Mouse (Mus musculus) CD4-positive, CD25-positive, alpha-beta regulatory T cell, adult 4 months (primary cell): Measurements from ENCODE around the gene Gm3854. TPM values are rescaled to one million over a fixed set of nuclear protein-coding genes. Genes with fewer than 3 reads are reported as not detected.
A peak's percentile ranks its signal among the peaks of the same experiment; 100 is the strongest.
"Not testable (repeated sequence)": the region's sequence is repeated elsewhere in the genome, so short reads cannot be mapped to it uniquely, and the experiment has no call there.

ENCODE experiments used
- ATAC-seq: one replicate; pipeline ENCODE4 v1.8.0; 2017
- polyA plus RNA-seq, 2 experiments: library from polyadenylated mRNA; unstranded; fragments of 100-300 nt; shearing (Covaris generic); gene quantifications; one replicate each; pipeline ENCODE4 v1.2.1; 2017

The Gm3854 gene
- under 1 TPM; 0.11 to 0.39 TPM for polyA plus RNA-seq

GRCm38 (mm10) chr7:6343501-6344071, at the start of gene Gm3854:
Gene Gm3854 (plus strand): TSS chr7:6343759.
- peak; percentile 79 for ATAC-seq

DNA sequence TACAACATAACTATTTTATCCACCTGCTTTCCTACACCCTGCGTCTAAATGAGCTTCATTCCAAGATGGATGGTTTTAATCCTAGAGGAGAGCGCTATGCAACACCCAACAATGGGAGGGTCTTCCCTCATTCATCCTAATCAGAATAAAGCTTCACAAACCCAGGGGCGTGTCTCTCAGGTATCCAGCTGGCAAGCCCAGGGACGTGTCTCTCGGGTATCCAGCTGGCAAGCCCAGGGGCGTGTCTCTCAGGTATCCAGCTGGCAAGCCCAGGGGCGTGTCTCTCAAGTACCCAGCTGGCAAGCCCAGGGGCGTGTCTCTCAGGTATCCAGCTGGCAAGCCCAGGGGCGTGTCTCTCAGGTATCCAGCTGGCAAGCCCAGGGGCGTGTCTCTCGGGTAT, 42.8 kb upstream of the Gm3854 start:
- not testable (repeated sequence) for ATAC-seq

GRCm38 (mm10) chr7:6330458-6331232, 12.9 kb upstream of the Gm3854 start:
- ATAC-seq = peak; percentile 20

DNA sequence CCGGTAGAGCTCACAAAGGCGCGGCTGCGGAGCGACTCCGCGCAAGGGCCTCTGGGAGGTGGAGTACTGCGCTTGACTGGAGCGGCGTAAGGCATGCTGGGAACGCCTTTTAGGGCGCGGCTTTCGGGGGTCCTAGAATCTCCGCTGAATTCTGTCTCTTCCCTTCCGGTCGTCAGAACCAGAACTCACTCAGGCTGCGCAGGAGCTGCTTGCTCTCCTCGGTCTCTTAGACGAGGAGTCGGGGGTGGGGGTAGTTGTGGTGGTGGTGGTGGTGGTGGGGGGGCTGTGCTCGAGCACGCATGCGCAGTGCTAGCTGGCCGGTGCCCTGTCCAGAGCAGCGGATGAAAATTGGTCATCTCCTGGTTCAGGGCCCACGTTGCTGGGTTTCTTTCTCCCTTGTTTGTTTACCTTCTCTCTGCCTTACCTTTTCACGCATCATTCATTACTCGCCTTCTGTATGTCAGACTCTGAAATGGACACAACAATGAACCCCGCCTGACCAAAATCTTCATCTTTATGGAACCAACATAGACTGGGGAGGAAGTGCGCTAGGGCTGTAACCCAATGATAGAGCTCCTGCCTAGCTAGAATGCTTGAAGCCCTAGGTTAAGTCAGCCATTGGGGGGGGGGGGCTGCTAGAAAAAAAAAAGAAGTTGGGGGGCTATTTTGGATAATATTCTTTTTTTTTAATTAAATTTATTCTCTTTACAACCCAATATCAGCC, 12.2 kb upstream of the Gm3854 start, which contains the start of gene Zfp583:
Gene Zfp583 (minus strand): TSS at position 53 of the 724 bp plus-strand sequence.
- peak; percentile 85 for ATAC-seq

DNA sequence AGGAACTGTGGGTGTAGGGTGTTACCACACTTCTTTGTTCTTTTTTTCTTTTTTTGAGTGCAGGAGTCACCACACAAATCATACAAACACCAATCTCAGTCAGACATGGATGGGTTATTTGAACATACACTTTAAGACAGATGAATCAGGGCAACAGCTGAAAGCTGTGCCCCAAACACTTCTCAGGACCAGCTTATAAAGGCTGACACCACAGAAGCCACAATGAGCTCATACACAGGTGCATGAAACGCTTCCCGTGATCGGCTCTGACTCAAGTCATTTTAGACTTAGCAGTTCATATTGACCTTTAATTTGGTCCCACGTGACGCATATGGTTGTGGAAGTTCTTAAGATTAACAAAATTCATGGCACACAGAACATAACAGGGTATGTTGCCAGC, 3.7 kb upstream of the Gm3854 start:
- no peak for ATAC-seq

- ATAC-seq = no peak
Observed at GRCm38 (mm10) chr7:6344124-6344523, 565 bp downstream of the Gm3854 start.

DNA sequence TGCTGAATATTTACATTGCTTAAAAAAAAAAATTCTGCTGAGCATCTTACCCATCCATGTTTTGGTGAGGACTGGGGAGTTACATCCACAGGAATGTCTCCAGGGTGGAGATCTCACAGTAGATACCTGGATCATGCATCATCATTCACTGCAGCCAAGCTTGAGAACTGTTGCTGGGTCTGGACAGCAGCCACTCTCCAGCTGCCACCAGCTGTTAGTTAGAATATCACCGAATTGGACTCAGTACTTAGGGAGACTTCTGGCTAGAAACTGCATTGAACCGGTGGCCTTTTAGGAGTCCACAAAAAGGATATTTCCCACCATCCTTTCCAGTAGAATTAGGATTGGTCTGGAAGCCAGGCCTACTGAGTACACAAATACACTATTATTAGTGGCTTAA, 14.6 kb downstream of the Gm3854 start:
- ATAC-seq = no peak

DNA sequence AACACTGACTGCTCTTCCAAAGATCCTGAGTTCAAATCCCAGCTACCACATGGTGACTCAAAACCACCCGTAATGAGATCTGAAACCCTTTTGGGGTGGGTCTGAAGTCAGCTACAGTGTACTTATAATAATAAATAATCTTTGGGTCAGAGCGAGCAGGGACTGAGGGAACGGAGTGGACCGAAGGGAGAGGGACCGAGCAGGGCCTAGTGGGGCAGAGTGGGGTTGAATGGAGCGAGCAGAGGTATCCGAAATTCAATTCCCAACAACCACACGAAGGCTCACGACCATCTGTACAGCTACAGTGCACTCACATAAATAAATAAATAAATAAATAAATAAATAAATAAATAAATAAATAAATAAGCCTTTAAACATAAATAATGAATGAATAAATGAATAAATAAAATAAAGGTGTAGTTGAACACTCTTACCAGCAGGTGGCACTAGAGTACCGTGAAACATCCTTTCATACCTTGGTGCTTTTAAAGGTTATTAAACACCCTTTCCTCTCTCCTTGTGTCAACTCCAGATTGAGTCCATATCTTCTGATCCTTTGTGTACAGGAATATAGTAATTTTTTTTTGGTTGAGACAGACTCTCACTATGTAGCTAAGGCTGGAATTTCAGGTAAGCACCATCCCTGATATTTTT, 15.5 kb downstream of the Gm3854 start:
- ATAC-seq = no peak

DNA sequence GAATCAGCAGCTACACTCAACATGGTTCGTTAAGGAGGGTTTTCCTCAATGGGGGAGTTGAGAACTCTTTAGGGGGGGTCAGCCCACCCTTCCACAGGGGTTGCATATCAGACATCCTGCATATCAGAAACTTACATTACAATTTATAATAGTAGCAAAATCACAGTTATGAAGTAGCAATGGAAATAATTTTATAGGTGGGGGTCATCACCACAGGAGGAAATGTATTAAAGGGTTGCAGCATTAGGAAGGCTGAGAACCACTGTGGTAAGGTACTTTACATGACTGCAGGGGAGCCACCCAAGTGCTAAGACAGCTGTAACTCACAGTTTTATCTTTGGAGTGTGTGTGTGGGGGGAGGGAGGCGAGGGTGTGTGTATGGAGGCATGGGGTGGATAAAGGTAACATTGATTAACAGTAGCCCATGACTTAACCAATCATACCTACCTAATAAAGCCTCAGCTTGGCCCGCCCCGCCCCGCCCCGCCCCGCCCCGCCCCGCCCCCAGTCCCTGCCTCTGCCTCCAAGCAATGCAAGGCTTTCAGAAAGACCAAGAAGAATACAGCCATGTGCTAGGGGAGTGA, 17.0 kb downstream of the Gm3854 start:
- ATAC-seq = no peak

DNA sequence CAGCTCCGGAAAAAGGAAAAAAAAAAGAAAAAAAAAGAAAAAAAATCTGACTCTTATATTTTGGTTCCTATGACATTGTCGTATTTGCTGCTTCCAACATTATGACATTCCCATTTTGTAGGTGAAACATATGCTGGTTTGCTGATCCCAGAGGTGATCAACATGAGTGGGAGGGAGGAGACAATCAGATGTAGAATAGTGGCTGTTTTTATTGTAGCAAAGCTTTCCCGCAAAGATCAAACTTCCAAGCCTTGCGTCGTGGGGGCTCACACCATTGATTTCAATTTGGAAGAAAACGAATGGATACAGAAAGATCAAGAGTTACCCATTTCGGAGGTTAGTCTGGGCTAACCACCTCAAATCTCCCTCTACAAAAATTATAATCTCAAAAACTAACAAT, 18.2 kb downstream of the Gm3854 start:
- ATAC-seq = no peak

DNA sequence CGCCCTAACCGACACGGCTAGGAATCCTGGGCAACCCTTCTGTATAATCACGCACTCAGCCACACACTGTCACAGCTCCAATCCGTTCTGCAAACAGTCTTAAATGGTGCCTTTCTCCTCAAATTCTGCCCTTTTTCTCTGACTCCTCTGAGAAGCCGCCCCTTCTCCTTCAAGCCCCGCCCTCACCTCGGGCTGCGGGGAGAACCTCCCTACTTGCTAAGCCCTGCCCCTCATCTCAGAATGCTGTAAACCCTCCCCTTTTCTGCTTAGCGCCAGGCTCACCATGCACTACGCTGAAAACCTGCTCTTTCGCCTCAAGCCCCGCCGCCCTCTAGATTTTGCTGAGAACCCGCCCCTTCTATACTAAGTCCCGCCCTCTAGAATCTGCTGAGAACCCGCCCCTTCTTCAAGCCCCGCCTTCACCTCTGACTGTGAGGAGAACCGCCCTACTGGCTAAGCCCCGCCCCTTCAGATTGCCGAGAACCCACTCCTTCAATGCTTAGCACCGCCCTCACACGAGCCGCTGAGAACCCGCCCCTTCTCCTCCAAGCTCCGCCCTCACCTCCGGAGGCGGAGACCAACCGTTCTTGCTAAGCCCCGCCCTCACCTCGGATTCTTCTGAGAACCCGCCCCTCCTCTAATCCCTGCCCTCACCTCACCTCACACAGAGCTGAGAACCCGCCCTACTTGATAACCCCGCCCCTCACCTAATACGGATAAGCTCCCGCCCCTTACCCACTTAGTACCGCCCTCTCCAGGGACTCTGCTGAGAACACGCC, 18.9 kb downstream of the Gm3854 start:
- ATAC-seq = peak; percentile 77

- peak; percentile 69 for ATAC-seq
Observed at GRCm38 (mm10) chr7:6363047-6363488, 19.5 kb downstream of the Gm3854 start, which contains the start of gene Zfp78. Gene Zfp78 (plus strand): TSS chr7:6363280.

GRCm38 (mm10) chr7:6364761-6365160, 21.2 kb downstream of the Gm3854 start:
- ATAC-seq = no peak

DNA sequence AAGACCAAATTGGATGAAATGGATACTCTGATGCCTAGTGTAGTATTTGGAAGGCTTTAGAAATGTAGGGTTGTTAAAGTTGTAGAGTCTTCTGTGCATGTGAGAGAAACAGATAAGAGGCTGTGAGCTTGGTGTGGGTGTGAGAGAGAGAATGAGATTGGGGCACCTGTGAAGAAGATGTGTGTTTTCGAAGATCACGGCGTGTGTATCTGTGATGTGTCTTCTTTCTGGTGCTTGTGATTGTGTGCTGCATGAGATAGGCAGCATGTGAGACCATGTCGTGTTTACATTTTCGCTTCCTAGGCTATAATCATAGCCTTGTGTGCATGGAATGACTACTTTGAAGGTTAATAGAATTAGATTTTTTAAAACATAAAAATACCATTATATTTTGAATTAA, 23.6 kb downstream of the Gm3854 start:
- no peak for ATAC-seq

DNA sequence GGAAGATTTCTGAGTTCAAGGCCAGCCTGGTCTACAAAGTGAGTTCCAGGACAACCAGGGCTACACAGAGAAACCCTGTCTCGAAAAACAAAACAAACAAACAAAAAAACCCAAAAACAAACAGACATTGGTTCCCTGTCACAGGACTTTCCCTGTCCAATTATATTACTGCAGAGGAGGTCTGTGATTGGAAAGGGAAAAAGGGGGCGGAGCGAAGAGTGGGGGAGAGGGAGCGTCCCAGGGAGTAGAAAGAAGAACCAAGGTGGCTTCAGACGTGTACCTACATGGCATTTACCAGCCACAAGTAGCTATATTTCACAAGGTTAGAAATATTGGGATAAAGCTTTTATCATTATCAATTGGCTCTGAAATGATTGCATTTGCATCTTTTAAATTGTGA, 24.6 kb downstream of the Gm3854 start:
- not testable (repeated sequence) for ATAC-seq

DNA sequence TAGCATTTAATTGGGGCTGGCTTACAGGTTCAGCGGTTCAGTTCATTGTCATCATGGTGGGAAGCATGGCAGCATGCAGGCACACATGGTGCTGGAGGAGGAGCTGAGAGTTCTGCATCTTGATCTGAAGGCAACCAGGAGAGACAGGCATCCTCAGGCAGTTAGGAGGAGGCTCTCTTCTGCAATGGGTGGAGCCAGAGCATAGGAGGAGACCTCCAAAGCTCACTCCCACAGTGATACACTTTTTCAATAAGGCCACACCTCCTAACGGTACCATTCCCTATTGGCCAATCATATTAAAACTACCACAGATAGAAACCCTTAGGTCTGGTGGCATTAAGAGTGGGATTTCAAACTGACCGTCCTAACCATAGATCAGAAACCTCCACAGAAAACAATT, 25.9 kb downstream of the Gm3854 start:
- no peak for ATAC-seq

GRCm38 (mm10) chr7:6372993-6373392, 29.4 kb downstream of the Gm3854 start:
- no peak for ATAC-seq

- no peak for ATAC-seq
Observed at GRCm38 (mm10) chr7:6378441-6378840, 34.9 kb downstream of the Gm3854 start.

DNA sequence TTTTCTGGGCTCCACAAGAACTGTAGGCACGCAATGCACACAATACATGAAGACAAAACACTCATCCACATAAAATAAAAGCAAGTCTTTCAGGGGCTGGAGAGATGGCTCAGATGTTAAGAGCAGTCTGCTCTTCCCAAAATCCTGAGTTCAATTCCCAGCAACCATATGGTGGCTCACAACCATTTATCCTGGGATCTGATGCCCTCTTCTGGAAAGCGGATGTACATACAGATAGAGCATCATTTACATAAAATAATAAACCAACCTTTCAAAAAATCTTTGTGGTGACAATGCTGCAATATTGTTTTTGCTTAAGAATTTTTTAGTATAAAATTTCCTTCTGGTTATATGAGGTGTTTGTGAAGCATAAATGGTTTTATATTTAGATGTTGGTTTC, 37.9 kb downstream of the Gm3854 start:
- no peak for ATAC-seq

DNA sequence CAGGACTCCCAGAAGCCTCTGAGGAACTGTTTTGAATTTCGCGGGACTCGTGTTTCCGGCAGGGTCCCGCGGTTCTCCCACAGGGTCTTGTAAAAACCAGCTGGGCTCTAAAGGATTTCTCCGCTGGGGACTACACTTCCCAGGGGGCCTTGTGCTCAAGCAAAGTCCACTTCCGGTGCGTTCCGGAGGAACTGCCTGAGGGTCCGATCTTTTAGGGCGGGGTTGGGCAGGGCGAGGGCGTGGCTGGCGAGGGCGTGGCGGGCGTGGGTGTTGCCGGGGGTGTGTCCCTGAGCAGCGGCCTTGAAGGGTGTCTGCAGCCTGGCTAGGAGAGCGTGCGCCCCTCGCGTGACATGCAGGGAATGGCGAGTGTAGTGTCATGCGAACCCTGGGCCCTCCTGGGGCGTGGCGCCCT, 39.5 kb downstream of the Gm3854 start, which contains the start of gene Zfp28:
Gene Zfp28 (plus strand): TSS at position 252 of the 412 bp plus-strand sequence.
- ATAC-seq = peak; percentile 94

- ATAC-seq = no peak
Observed at GRCm38 (mm10) chr7:6384011-6384410, 40.5 kb downstream of the Gm3854 start.

DNA sequence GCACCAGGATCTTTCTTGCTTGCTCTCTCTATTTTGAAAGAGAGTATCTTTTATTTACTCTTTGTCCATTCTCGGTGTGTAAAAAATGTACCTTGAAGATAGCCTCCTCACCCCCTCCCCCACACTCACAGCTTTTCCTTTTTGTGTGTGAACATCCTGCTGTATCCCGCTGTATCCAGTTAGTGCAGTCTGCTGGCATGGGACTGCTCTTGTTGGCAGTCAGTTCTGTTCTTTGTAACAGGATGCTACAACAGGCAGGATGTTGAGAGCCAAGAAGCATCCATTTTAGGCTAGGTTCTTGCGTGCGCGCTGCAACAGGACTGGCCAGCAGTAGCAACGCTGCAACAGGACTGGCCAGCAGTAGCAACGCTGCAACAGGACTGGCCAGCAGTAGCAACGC, 43.4 kb downstream of the Gm3854 start:
- ATAC-seq = no peak
